Mouse (Mus musculus): ENCODE results near the gene Gas1. TPM values are rescaled to one million over a fixed set of nuclear protein-coding genes. Genes with fewer than 3 reads are reported as not detected.

Gas1 gene
- 10 to 100 TPM; 10.3 to 15.4 TPM for total RNA-seq (2023)

DNA sequence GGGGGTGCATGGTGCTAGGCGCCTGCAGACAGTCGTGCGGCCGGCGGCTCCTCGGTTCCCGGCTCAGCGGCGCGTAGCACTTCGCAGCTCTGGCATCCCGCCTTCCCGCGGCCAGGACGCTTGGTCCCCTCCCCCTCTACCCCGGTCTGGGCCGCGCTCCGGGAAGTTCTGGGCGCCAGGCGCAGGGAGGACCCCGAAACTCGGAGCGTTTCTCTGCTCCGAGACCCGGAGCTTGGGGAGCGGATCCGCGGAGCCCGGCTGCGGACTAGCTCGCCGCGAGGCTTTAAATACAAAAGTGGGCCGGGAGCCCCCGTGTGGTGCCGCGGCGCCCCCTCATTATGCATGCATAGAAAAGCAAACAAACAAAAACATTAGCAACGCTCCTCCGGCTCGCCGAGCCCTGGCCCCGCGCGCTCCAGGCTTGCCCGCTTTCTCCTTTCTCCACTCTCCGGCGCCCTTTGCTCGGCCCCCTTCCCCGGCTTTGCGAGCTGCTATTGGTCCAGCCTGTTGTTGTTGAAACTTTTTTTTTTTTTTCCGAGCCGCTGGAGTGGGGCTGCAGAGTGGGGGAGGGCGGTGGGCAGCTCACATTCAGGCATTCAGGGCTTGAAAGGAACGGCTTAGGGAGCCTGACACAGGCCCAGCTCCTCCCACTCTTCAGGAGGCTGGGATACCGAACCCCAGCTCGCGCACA, at the start of gene Gas1:
Gene Gas1 (minus strand): TSS at position 260 of the 691 bp plus-strand sequence.

